Mouse (Mus musculus): Measurements from ENCODE around the gene Patz1. TPM values are rescaled to one million over a fixed set of nuclear protein-coding genes. Genes with fewer than 3 reads are reported as not detected.

The Patz1 gene
- polyA plus RNA-seq (2017; shearing (Covaris generic)) = 66.5 TPM

DNA sequence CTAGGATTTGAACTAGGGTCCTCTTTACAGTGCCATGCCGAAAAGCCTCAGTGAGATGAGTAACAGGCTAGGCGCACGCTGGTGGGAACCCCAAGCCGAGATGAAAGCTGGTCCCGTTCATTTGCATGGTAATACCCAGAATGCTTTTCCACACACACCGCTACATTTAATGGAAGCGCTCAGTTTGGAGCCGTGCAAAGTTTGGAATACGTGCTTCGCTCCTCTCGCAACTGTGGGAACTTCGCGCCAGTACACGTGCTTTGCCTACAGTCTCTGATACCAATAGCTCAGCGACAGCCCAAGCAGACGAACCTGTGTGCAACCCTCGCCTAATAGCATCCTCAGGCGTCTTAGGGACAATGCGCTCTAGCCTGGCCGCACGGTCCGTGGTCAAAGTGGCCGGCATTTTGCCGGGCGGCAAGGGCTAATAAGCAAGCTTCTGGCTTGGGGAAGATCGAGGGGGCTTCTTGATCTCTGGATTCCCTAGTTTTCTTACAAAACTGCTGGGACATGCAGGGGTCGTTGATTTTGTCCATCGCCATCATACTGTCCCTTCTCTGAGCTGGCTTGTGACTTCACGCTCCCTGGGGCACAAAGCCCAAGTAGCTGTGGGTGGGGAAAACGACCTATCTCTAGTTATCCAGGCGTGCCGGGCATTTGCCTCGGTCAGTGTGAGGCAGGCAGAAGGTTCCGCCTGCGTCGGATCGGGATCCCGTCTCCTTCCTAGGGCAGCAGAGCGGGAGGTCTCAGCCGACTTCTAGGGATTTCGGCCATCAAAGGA lies at the start of gene Patz1:
TSS of gene Patz1 (plus strand) at position 354 of the 781 bp plus-strand sequence.

GRCm38 (mm10) chr11:3266079-3266685 lies 22.5 kb upstream of the Patz1 start, which contains the start of gene Drg1:
Gene Drg1, minus strand, starts transcription at chr11:3266415.

DNA sequence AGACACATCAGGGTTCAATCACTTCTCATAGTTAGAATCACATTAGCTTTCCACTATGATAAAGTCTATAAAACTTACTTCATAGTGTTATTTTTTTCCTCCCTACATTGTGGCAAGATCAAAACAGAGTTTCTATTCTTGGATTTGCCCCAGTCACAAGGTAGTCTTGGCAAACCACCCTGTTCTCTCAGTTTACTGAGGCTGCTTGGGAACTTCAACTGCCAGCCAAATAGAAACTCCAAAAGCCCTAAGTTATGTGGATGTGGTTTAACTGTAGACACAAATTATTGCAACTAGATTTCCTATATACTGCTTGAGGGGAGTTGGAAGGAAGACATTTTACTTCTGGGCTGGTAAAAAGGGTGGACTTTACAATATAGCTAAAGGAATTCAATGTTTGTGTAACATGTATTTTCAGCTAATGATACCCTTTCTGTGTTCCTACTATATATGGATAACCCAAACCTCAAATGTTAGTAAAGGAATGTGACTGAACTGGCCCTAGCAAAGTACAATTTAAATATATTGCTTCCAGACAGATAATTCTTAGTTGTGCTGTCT lies 41.3 kb downstream of the Patz1 start, which contains the start of gene Pik3ip1:
TSS of gene Pik3ip1 (plus strand) at position 511 of the 561 bp plus-strand sequence.

Other genes starting within 250 kb of the Patz1 start
- 42.5 TPM for gene Sfi1, start 95.4 kb upstream of the Patz1 start, polyA plus RNA-seq (2017; shearing (Covaris generic))
- gene Eif4enif1, start 86.5 kb upstream of the Patz1 start, polyA plus RNA-seq (2017; shearing (Covaris generic)) = 30.4 TPM
- gene Drg1, start 22.5 kb upstream of the Patz1 start, polyA plus RNA-seq (2017; shearing (Covaris generic)) = 115 TPM
- 438 TPM for gene Pik3ip1, start 41.5 kb downstream of the Patz1 start, polyA plus RNA-seq (2017; shearing (Covaris generic))
- 73.9 TPM for gene Limk2, start 120.3 kb downstream of the Patz1 start, polyA plus RNA-seq (2017; shearing (Covaris generic))
- gene Rnf185, start 163.5 kb downstream of the Patz1 start, polyA plus RNA-seq (2017; shearing (Covaris generic)) = 33.7 TPM
- gene Pla2g3, start 199.4 kb downstream of the Patz1 start, polyA plus RNA-seq (2017; shearing (Covaris generic)) = not detected
- not detected for gene Inpp5j, start 215.9 kb downstream of the Patz1 start, polyA plus RNA-seq (2017; shearing (Covaris generic))
- gene Selenom, start 225.8 kb downstream of the Patz1 start, polyA plus RNA-seq (2017; shearing (Covaris generic)) = not detected